Mouse (Mus musculus) heart, embryonic 15.5 days (tissue): ENCODE data around the gene Sept5. TPM values are rescaled to one million over a fixed set of nuclear protein-coding genes. Genes with fewer than 3 reads are reported as not detected.

Experiments used
- ATAC-seq: fragments of 200-750 bp; cut with Nextera tagmentation; replicated peaks from 2 replicates; pipeline ENCODE4 v1.8.0; 2017; ENCODE audit warnings: low read depth, moderate TSS enrichment; ENCODE audit not compliant: insufficient number of reproducible peaks, insufficient read depth, low FRiP score
- H3K27ac ChIP-seq: fragments of 300-500 bp; sonication (generic); 2 replicates; pipeline ENCODE4 v1.5.1; 2015; ENCODE audit warnings: mild to moderate bottlenecking, inconsistent platforms
- H3K27me3 ChIP-seq: fragments of 300-500 bp; sonication (generic); 2 replicates; pipeline ENCODE4 v1.6.1; 2015; ENCODE audit warnings: inconsistent platforms
- H3K36me3 ChIP-seq: fragments of 300-500 bp; sonication (generic); 2 replicates; pipeline ENCODE4 v1.6.1; 2015; ENCODE audit warnings: mild to moderate bottlenecking, inconsistent platforms
- H3K4me1 ChIP-seq: fragments of 300-500 bp; sonication (generic); replicated peaks from 2 replicates; pipeline ENCODE4 v1.6.1; 2015; ENCODE audit warnings: inconsistent platforms
- H3K4me2 ChIP-seq: fragments of 300-500 bp; sonication (generic); 2 replicates; pipeline ENCODE4 v1.6.1; 2015; ENCODE audit warnings: inconsistent platforms, mild to moderate bottlenecking, moderate library complexity
- H3K4me3 ChIP-seq: fragments of 300-500 bp; sonication (generic); 2 replicates; pipeline ENCODE4 v1.5.1; 2015; ENCODE audit warnings: mild to moderate bottlenecking, inconsistent platforms
- H3K9ac ChIP-seq: fragments of 300-500 bp; sonication (generic); 2 replicates; pipeline ENCODE4 v1.6.1; 2015; ENCODE audit warnings: mild to moderate bottlenecking, inconsistent platforms
- H3K9me3 ChIP-seq: fragments of 300-500 bp; sonication (generic); replicated peaks from 2 replicates; pipeline ENCODE4 v1.6.1; 2016; ENCODE audit warnings: inconsistent platforms
- WGBS: fragments of 180-500 bp; shearing (Covaris S2); methylation state at CpG from one replicate; pipeline ENCODE4 v1.1.7; 2015; ENCODE audit warnings: mixed read lengths; 5-methylcytosine and 5-hydroxymethylcytosine counted together
- polyA plus RNA-seq: library from polyadenylated mRNA; unstranded; fragments of >200 nt; fragmentation: Nextera tagmentation; extraction: Ambion mirVana; gene quantifications from 2 replicates; pipeline ENCODE4 v1.2.1, GENCODE M21; 2015

Sept5 gene
- polyA plus RNA-seq, 1 experiment from 2014 or later, result 8.1 TPM

GRCm38 (mm10) chr16:18582426-18583148 lies 47.2 kb downstream of the Sept5 start:
- WGBS, result 3% methylated on average over 67 of the region's 67 CpGs
- Histone ChIP-seq H3K4me1 (peaks cover 41% of the 10 kb centered on the region), H3K27ac (no peak overlapping the region)

GRCm38 (mm10) chr16:18581623-18582205 lies 48.0 kb downstream of the Sept5 start:
- peaks cover 34% of the 10 kb centered on the region for H3K4me1 ChIP-seq
- peaks cover 93% of the 10 kb centered on the region for H3K27me3 ChIP-seq
- H3K36me3 ChIP-seq, result no peaks in the 10 kb centered on the region
- WGBS, result 2% methylated on average over 58 of the region's 66 CpGs
- H3K27ac ChIP-seq, result no peak overlapping the region
- no peak for ATAC-seq
- H3K4me3 ChIP-seq, result peak overlapping the region; percentile 46
- peak overlapping the region; percentile 28 for H3K9ac ChIP-seq
- H3K4me2 ChIP-seq, result peak overlapping the region; percentile 79
- no peaks in the 10 kb centered on the region for H3K9me3 ChIP-seq

More at GRCm38 (mm10) chr16:18582426-18583148, 47.2 kb downstream of the Sept5 start:
- ATAC-seq, result no peak
- Histone ChIP-seq H3K4me2 (peak overlapping the region; percentile 79), H3K27me3 (peaks cover 95% of the 10 kb centered on the region), H3K9ac (peak overlapping the region; percentile 28; the same call in 1 of the 2 replicates), H3K36me3 (no peaks in the 10 kb centered on the region), H3K9me3 (no peaks in the 10 kb centered on the region), H3K4me3 (peak overlapping the region; percentile 46)

- Histone ChIP-seq H3K27ac (no peak overlapping the region), H3K9ac (peak overlapping the region; percentile 28; the same call in 1 of the 2 replicates), H3K27me3 (peaks cover 89% of the 10 kb centered on the region), H3K4me2 (peak overlapping the region; percentile 79), H3K36me3 (no peaks in the 10 kb centered on the region), H3K4me3 (peak overlapping the region; percentile 46), H3K4me1 (peaks cover 28% of the 10 kb centered on the region), H3K9me3 (no peaks in the 10 kb centered on the region)
- 16% methylated on average over 21 of the region's 21 CpGs for WGBS
- no peak for ATAC-seq
Measured at GRCm38 (mm10) chr16:18581050-18581622, 48.6 kb downstream of the Sept5 start.

GRCm38 (mm10) chr16:18580389-18580788 lies 49.4 kb downstream of the Sept5 start:
- no peaks in the 10 kb centered on the region for H3K9me3 ChIP-seq
- no peak overlapping the region for H3K27ac ChIP-seq
- H3K27me3 ChIP-seq, result peaks cover 85% of the 10 kb centered on the region
- no peak overlapping the region for H3K4me3 ChIP-seq
- H3K9ac ChIP-seq, result no peak overlapping the region
- H3K36me3 ChIP-seq, result no peaks in the 10 kb centered on the region
- H3K4me1 ChIP-seq, result peaks cover 23% of the 10 kb centered on the region
- 20% methylated on average over 2 of the region's 2 CpGs for WGBS
- ATAC-seq, result no peak
- H3K4me2 ChIP-seq, result no peak overlapping the region

GRCm38 (mm10) chr16:18577599-18578160 lies 52.1 kb downstream of the Sept5 start:
- H3K27me3 ChIP-seq, result peaks cover 58% of the 10 kb centered on the region
- H3K36me3 ChIP-seq, result no peaks in the 10 kb centered on the region
- WGBS, result 32% methylated on average over 5 of the region's 5 CpGs
- H3K27ac ChIP-seq, result no peak overlapping the region
- H3K4me3 ChIP-seq, result no peak overlapping the region
- ATAC-seq, result no peak
- H3K4me1 ChIP-seq, result peaks cover 18% of the 10 kb centered on the region
- no peaks in the 10 kb centered on the region for H3K9me3 ChIP-seq
- H3K9ac ChIP-seq, result no peak overlapping the region
- no peak overlapping the region for H3K4me2 ChIP-seq

- no peaks in the 10 kb centered on the region for H3K9me3 ChIP-seq
- H3K4me3 ChIP-seq, result no peak overlapping the region
- no peak overlapping the region for H3K4me2 ChIP-seq
- H3K9ac ChIP-seq, result no peak overlapping the region
- WGBS, result 38% methylated on average over 3 of the region's 3 CpGs
- H3K27me3 ChIP-seq, result peaks cover 52% of the 10 kb centered on the region
- H3K4me1 ChIP-seq, result peaks cover 12% of the 10 kb centered on the region
- no peaks in the 10 kb centered on the region for H3K36me3 ChIP-seq
- H3K27ac ChIP-seq, result no peak overlapping the region
- no peak for ATAC-seq
Measured at GRCm38 (mm10) chr16:18577071-18577470, 52.7 kb downstream of the Sept5 start.

- Histone ChIP-seq H3K27ac (no peak overlapping the region), H3K4me3 (no peak overlapping the region), H3K9me3 (no peaks in the 10 kb centered on the region), H3K4me2 (no peak overlapping the region), H3K9ac (no peak overlapping the region), H3K27me3 (peaks cover 24% of the 10 kb centered on the region), H3K4me1 (no peaks in the 10 kb centered on the region), H3K36me3 (no peaks in the 10 kb centered on the region)
- WGBS, result 59% methylated on average over 8 of the region's 8 CpGs
- no peak for ATAC-seq
Measured at GRCm38 (mm10) chr16:18574196-18574595, 55.6 kb downstream of the Sept5 start.

Other genes with a start within 250 kb of the Sept5 start
- gene Txnrd2, start 203.6 kb downstream of the Sept5 start, polyA plus RNA-seq, result 35.3 and 37.7 TPM in 2 replicates
- 113 and 129 TPM in 2 replicates for gene Comt, start 203.1 kb downstream of the Sept5 start, polyA plus RNA-seq
- gene Gnb1l, start 131.2 kb downstream of the Sept5 start, polyA plus RNA-seq, result 9.3 and 11.2 TPM in 2 replicates
- 1.8 and 2.7 TPM in 2 replicates for gene Rtl10, start 131.1 kb downstream of the Sept5 start, polyA plus RNA-seq
- 0.66 and 1.5 TPM in 2 replicates for gene Tbx1, start 39.3 kb downstream of the Sept5 start, polyA plus RNA-seq
- gene Gp1bb, start 7.6 kb downstream of the Sept5 start, polyA plus RNA-seq, result 3.7 and 3.8 TPM in 2 replicates
- 0.94 and 1.4 TPM in 2 replicates for gene Gm49601, start 3.5 kb downstream of the Sept5 start, polyA plus RNA-seq
- gene Cldn5, start 146.9 kb upstream of the Sept5 start, polyA plus RNA-seq, result 25.6 and 32.8 TPM in 2 replicates
- 62.2 and 69.6 TPM in 2 replicates for gene Ufd1, start 181.8 kb upstream of the Sept5 start, polyA plus RNA-seq
- 27.9 and 37.6 TPM in 2 replicates for gene Cdc45, start 182.0 kb upstream of the Sept5 start, polyA plus RNA-seq
- gene 2510002D24Rik, start 206.6 kb upstream of the Sept5 start, polyA plus RNA-seq, result 32.0 and 36.3 TPM in 2 replicates
- not detected in 2 replicates for gene Gm28539, start 206.6 kb upstream of the Sept5 start, polyA plus RNA-seq
- gene Mrpl40, start 246.9 kb upstream of the Sept5 start, polyA plus RNA-seq, result 84.6 and 89.3 TPM in 2 replicates
- gene Hira, start 247.1 kb upstream of the Sept5 start, polyA plus RNA-seq, result 9.5 TPM in 2 replicates